Mouse (Mus musculus) intestine, embryonic 15.5 days (tissue): ENCODE results near the gene Mapre1. TPM values are rescaled to one million over a fixed set of nuclear protein-coding genes. Genes with fewer than 3 reads are reported as not detected.

Source experiments
- ATAC-seq: fragments of 200-750 bp; cut with Nextera tagmentation; 2 replicates; pipeline ENCODE4 v1.8.0; 2017; ENCODE audit warnings: moderate TSS enrichment, moderate library complexity
- H3K27ac ChIP-seq: fragments of 300-500 bp; sonication (generic); 2 replicates; pipeline ENCODE4 v1.5.1; 2015; ENCODE audit warnings: mild to moderate bottlenecking, inconsistent platforms
- H3K27me3 ChIP-seq: fragments of 300-500 bp; sonication (generic); replicated peaks from 2 replicates; pipeline ENCODE4 v1.6.1; 2015; ENCODE audit warnings: inconsistent platforms
- H3K36me3 ChIP-seq: fragments of 300-500 bp; sonication (generic); 2 replicates; pipeline ENCODE4 v1.6.1; 2015; ENCODE audit warnings: inconsistent platforms
- H3K4me1 ChIP-seq: fragments of 300-500 bp; sonication (generic); replicated peaks from 2 replicates; pipeline ENCODE4 v1.6.1; 2015; ENCODE audit warnings: inconsistent platforms
- H3K4me2 ChIP-seq: fragments of 300-500 bp; sonication (generic); replicated peaks from 2 replicates; pipeline ENCODE4 v1.6.1; 2015; ENCODE audit warnings: mild to moderate bottlenecking, inconsistent platforms
- H3K4me3 ChIP-seq: fragments of 300-500 bp; sonication (generic); replicated peaks from 2 replicates; pipeline ENCODE4 v1.5.1; 2015; ENCODE audit warnings: inconsistent platforms
- H3K9ac ChIP-seq: fragments of 300-500 bp; sonication (generic); 2 replicates; pipeline ENCODE4 v1.6.1; 2015; ENCODE audit warnings: inconsistent platforms
- H3K9me3 ChIP-seq: fragments of 300-500 bp; sonication (generic); 2 replicates; pipeline ENCODE4 v1.6.1; 2016; ENCODE audit warnings: inconsistent platforms
- WGBS: fragments of 180-500 bp; shearing (Covaris S2); methylation state at CpG from one replicate; pipeline ENCODE4 v1.1.7; 2015; 5-methylcytosine and 5-hydroxymethylcytosine counted together
- polyA plus RNA-seq: library from polyadenylated mRNA; unstranded; fragments of >200 nt; fragmentation: Nextera tagmentation; extraction: Ambion mirVana; gene quantifications from 2 replicates; pipeline ENCODE4 v1.2.1, GENCODE M21; 2015

Mapre1 gene
- polyA plus RNA-seq, 1 experiment from 2014 or later = 268 TPM

GRCm38 (mm10) chr2:153725291-153725690 is 15.8 kb upstream of the Mapre1 start:
- H3K9ac ChIP-seq = no peak overlapping the region
- no peaks in the 10 kb centered on the region for H3K9me3 ChIP-seq
- WGBS = 90% methylated on average over 4 of the region's 4 CpGs
- no peaks in the 10 kb centered on the region for H3K4me1 ChIP-seq
- no peak overlapping the region for H3K4me3 ChIP-seq
- no peak for ATAC-seq
- H3K27me3 ChIP-seq = no peaks in the 10 kb centered on the region
- H3K36me3 ChIP-seq = no peaks in the 10 kb centered on the region
- no peak overlapping the region for H3K27ac ChIP-seq
- H3K4me2 ChIP-seq = no peak overlapping the region

- H3K4me1 ChIP-seq = no peaks in the 10 kb centered on the region
- 85% methylated on average over 4 of the region's 4 CpGs for WGBS
These were observed 7.0 kb upstream of the Mapre1 start for GRCm38 (mm10) chr2:153734033-153734432.

GRCm38 (mm10) chr2:153741437-153742065 is 477 bp downstream of the Mapre1 start:
- ATAC-seq = peak; percentile 92

More at GRCm38 (mm10) chr2:153734033-153734432, 7.0 kb upstream of the Mapre1 start:
- Histone ChIP-seq H3K27ac (no peak overlapping the region), H3K9me3 (no peaks in the 10 kb centered on the region), H3K4me3 (no peak overlapping the region), H3K4me2 (no peak overlapping the region), H3K27me3 (no peaks in the 10 kb centered on the region), H3K36me3 (no peaks in the 10 kb centered on the region), H3K9ac (no peak overlapping the region)
- ATAC-seq = no peak

GRCm38 (mm10) chr2:153747994-153748393 is 6.9 kb downstream of the Mapre1 start:
- Histone ChIP-seq H3K36me3 (peaks cover 8% of the 10 kb centered on the region), H3K27ac (no peak overlapping the region), H3K4me1 (peaks cover 2% of the 10 kb centered on the region), H3K9ac (no peak overlapping the region), H3K4me3 (no peak overlapping the region), H3K27me3 (no peaks in the 10 kb centered on the region), H3K4me2 (no peak overlapping the region), H3K9me3 (no peaks in the 10 kb centered on the region)
- ATAC-seq = peak; percentile 52

More at GRCm38 (mm10) chr2:153741437-153742065, 477 bp downstream of the Mapre1 start:
- H3K4me1 ChIP-seq = peaks cover 10% of the 10 kb centered on the region
- under 1% methylated on average over 52 of the region's 56 CpGs for WGBS
- H3K27me3 ChIP-seq = no peaks in the 10 kb centered on the region
- H3K9ac ChIP-seq = peak overlapping the region; percentile 93
- H3K4me2 ChIP-seq = peak overlapping the region; percentile 72
- H3K36me3 ChIP-seq = no peaks in the 10 kb centered on the region
- peak overlapping the region; percentile 80 for H3K4me3 ChIP-seq
- H3K9me3 ChIP-seq = no peaks in the 10 kb centered on the region
- H3K27ac ChIP-seq = peak overlapping the region; percentile 89

GRCm38 (mm10) chr2:153750363-153750762 is 9.3 kb downstream of the Mapre1 start:
- WGBS = 77% methylated on average over 2 of the region's 2 CpGs
- Histone ChIP-seq H3K4me3 (no peak overlapping the region), H3K27me3 (no peaks in the 10 kb centered on the region), H3K4me2 (no peak overlapping the region), H3K4me1 (no peaks in the 10 kb centered on the region), H3K36me3 (peaks cover 8% of the 10 kb centered on the region), H3K9me3 (no peaks in the 10 kb centered on the region), H3K9ac (no peak overlapping the region), H3K27ac (no peak overlapping the region)
- no peak for ATAC-seq

- Histone ChIP-seq H3K9ac (no peak overlapping the region), H3K36me3 (peaks cover 57% of the 10 kb centered on the region), H3K27me3 (no peaks in the 10 kb centered on the region), H3K9me3 (no peaks in the 10 kb centered on the region), H3K4me3 (no peak overlapping the region), H3K4me1 (no peaks in the 10 kb centered on the region), H3K27ac (no peak overlapping the region), H3K4me2 (no peak overlapping the region)
- no peak for ATAC-seq
- 89% methylated on average over 5 of the region's 5 CpGs for WGBS
These were observed 21.0 kb downstream of the Mapre1 start for GRCm38 (mm10) chr2:153762121-153762520.

- H3K4me1 ChIP-seq = no peaks in the 10 kb centered on the region
- no peaks in the 10 kb centered on the region for H3K9me3 ChIP-seq
- 49% methylated on average over 6 of the region's 6 CpGs for WGBS
- H3K27me3 ChIP-seq = no peaks in the 10 kb centered on the region
- ATAC-seq = no peak
- H3K9ac ChIP-seq = no peak overlapping the region
- no peak overlapping the region for H3K4me2 ChIP-seq
- no peak overlapping the region for H3K27ac ChIP-seq
- H3K4me3 ChIP-seq = no peak overlapping the region
- H3K36me3 ChIP-seq = peaks cover 30% of the 10 kb centered on the region
These were observed 26.4 kb downstream of the Mapre1 start for GRCm38 (mm10) chr2:153767484-153767883.

GRCm38 (mm10) chr2:153768881-153769280 is 27.8 kb downstream of the Mapre1 start:
- H3K4me1 ChIP-seq = no peaks in the 10 kb centered on the region
- no peak overlapping the region for H3K27ac ChIP-seq
- H3K9me3 ChIP-seq = no peaks in the 10 kb centered on the region
- H3K27me3 ChIP-seq = no peaks in the 10 kb centered on the region
- no peak for ATAC-seq
- H3K4me3 ChIP-seq = no peak overlapping the region
- 85% methylated on average over 2 of the region's 2 CpGs for WGBS
- peaks cover 25% of the 10 kb centered on the region; the same call in 1 of the 2 replicates for H3K36me3 ChIP-seq
- H3K4me2 ChIP-seq = no peak overlapping the region
- no peak overlapping the region for H3K9ac ChIP-seq

- Histone ChIP-seq H3K4me1 (no peaks in the 10 kb centered on the region), H3K4me2 (no peak overlapping the region), H3K4me3 (no peak overlapping the region), H3K27me3 (no peaks in the 10 kb centered on the region), H3K36me3 (no peaks in the 10 kb centered on the region), H3K27ac (no peak overlapping the region), H3K9ac (no peak overlapping the region), H3K9me3 (no peaks in the 10 kb centered on the region)
- no peak for ATAC-seq
- WGBS = 94% methylated on average over 4 of the region's 4 CpGs
These were observed 31.9 kb downstream of the Mapre1 start for GRCm38 (mm10) chr2:153772950-153773349.

GRCm38 (mm10) chr2:153775472-153775871 is 34.4 kb downstream of the Mapre1 start:
- Histone ChIP-seq H3K4me2 (no peak overlapping the region), H3K9ac (no peak overlapping the region), H3K27ac (no peak overlapping the region), H3K27me3 (no peaks in the 10 kb centered on the region), H3K4me3 (no peak overlapping the region), H3K36me3 (no peaks in the 10 kb centered on the region), H3K4me1 (peaks cover 10% of the 10 kb centered on the region), H3K9me3 (no peaks in the 10 kb centered on the region)
- 96% methylated on average over 4 of the region's 4 CpGs for WGBS
- no peak for ATAC-seq

- WGBS = 12% methylated on average over 24 of the region's 24 CpGs
- Histone ChIP-seq H3K27me3 (no peaks in the 10 kb centered on the region), H3K4me1 (peaks cover 10% of the 10 kb centered on the region), H3K27ac (no peak overlapping the region), H3K36me3 (no peaks in the 10 kb centered on the region), H3K4me3 (peak overlapping the region; percentile 35), H3K9ac (peak overlapping the region; percentile 29; the same call in 1 of the 2 replicates), H3K9me3 (no peaks in the 10 kb centered on the region), H3K4me2 (peak overlapping the region; percentile 79)
- peak; percentile 95 for ATAC-seq
These were observed 37.7 kb downstream of the Mapre1 start for GRCm38 (mm10) chr2:153778638-153779362.

GRCm38 (mm10) chr2:153779394-153779981 is 38.4 kb downstream of the Mapre1 start, which contains the start of gene Efcab8:
Gene Efcab8, plus strand, starts transcription at chr2:153779931.
- Histone ChIP-seq H3K36me3 (no peaks in the 10 kb centered on the region), H3K9me3 (no peaks in the 10 kb centered on the region), H3K27me3 (no peaks in the 10 kb centered on the region), H3K27ac (no peak within 1 kb of the TSS), H3K4me3 (peak within 1 kb of the TSS; percentile 35), H3K9ac (peak within 1 kb of the TSS; percentile 29; the same call in 1 of the 2 replicates), H3K4me1 (peaks cover 10% of the 10 kb centered on the region), H3K4me2 (peak within 1 kb of the TSS; percentile 79)
- WGBS = 37% methylated on average over 12 of the region's 12 CpGs
- ATAC-seq = peak; percentile 65
